Mouse (Mus musculus): Measurements from ENCODE around the gene Ppm1m. TPM values are rescaled to one million over a fixed set of nuclear protein-coding genes. Genes with fewer than 3 reads are reported as not detected.
"Not testable (repeated sequence)": the region's sequence is repeated elsewhere in the genome, so short reads cannot be mapped to it uniquely, and the experiment has no call there.

Ppm1m gene
- polyA plus RNA-seq, 1 experiment from 2014 or later: 13.4 TPM

DNA sequence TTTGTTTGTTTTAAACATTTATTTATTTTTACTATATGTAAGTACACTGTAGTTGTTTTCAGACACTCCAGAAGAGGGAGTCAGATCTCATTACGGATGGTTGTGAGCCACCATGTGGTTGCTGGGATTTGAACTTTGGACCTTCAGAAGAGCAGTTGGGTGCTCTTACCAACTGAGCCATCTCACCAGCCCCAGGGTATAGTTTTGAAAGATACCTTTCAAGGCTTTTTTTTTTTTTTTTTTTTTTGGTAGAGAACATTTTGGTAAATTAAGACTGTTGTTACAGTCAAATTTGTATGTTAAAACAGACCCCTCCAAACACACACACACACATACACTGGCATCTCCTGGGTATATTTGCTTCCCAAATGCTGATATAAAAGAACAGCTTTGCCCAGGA lies 30.5 kb downstream of the Ppm1m start:
- 94% methylated on average over 1 of the region's 1 CpGs for WGBS
- not testable (repeated sequence) for H3K4me3 ChIP-seq (replicated peaks; ENCODE audit: low read length); H3K9me3 ChIP-seq (ENCODE audit: control insufficient read depth, low read length); ATAC-seq (ENCODE audit: low FRiP score); H3K36me3 ChIP-seq (replicated peaks; ENCODE audit: control insufficient read depth, insufficient read depth); H3K27ac ChIP-seq; H3K9ac ChIP-seq; H3K27me3 ChIP-seq (ENCODE audit: control insufficient read depth, insufficient read depth, low read length); DNase-seq (ENCODE audit: low spot score); H3K4me2 ChIP-seq (replicated peaks)
- peaks cover 25% of the 10 kb centered on the region for H3K4me1 ChIP-seq (replicated peaks; ENCODE audit: control insufficient read depth, insufficient read depth, low read length)

DNA sequence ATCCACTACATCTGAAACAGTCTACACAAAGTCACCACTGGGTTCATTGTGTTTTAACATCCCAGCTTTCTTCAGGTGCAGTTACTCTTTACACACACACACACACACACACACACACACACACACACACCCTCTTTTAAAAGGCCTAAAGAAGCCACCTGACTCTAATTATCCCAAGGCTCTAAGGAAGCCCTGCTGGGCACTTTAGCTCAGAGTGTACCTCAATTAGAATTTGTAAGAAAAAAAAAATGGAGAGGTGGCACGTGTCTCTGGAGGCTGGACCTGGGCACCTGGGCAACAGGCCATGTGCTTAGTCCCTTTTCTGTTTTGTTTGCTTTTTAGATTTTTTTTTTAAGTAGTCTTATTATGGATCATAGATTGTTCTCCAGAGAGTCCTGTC lies 31.8 kb downstream of the Ppm1m start:
- no peak for DNase-seq (ENCODE audit: low spot score)
- Histone ChIP-seq H3K27me3 (ENCODE audit: control insufficient read depth, insufficient read depth, low read length) (no peaks in the 10 kb centered on the region), H3K9me3 (ENCODE audit: control insufficient read depth, low read length) (no peaks in the 10 kb centered on the region), H3K9ac (no peak overlapping the region), H3K4me3 (replicated peaks; ENCODE audit: low read length) (no peak overlapping the region), H3K4me1 (replicated peaks; ENCODE audit: control insufficient read depth, insufficient read depth, low read length) (peaks cover 12% of the 10 kb centered on the region), H3K36me3 (replicated peaks; ENCODE audit: control insufficient read depth, insufficient read depth) (no peaks in the 10 kb centered on the region), H3K4me2 (replicated peaks) (no peak overlapping the region), H3K27ac (no peak overlapping the region)
- 32% methylated on average over 1 of the region's 1 CpGs for WGBS
- ATAC-seq (ENCODE audit: low FRiP score): no peak

DNA sequence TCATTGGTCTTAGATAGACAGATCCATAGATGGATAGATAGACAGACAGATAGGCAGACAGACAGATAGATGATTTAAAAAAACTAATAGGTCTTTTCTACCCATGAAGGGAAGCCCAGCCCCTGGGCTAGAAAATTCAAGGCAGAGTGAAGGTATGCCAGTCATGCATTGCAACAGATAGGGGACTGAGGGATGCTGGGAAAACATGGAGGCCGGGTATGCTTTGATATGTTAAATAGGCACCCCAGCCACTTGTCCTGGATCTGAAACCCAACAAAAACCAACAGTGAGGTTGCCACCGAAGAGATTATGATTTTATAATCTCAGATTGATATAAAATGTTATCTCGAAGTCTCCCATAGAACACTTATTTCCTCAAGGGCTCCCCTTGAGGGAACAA lies 32.3 kb downstream of the Ppm1m start:
- H3K4me3 ChIP-seq (replicated peaks; ENCODE audit: low read length): no peak overlapping the region
- no peak overlapping the region for H3K9ac ChIP-seq
- no peaks in the 10 kb centered on the region for H3K36me3 ChIP-seq (replicated peaks; ENCODE audit: control insufficient read depth, insufficient read depth)
- 79% methylated on average over 3 of the region's 3 CpGs for WGBS
- H3K4me2 ChIP-seq (replicated peaks): no peak overlapping the region
- no peaks in the 10 kb centered on the region for H3K27me3 ChIP-seq (ENCODE audit: control insufficient read depth, insufficient read depth, low read length)
- peaks cover 7% of the 10 kb centered on the region for H3K4me1 ChIP-seq (replicated peaks; ENCODE audit: control insufficient read depth, insufficient read depth, low read length)
- no peaks in the 10 kb centered on the region for H3K9me3 ChIP-seq (ENCODE audit: control insufficient read depth, low read length)
- DNase-seq (ENCODE audit: low spot score): no peak
- no peak for ATAC-seq (ENCODE audit: low FRiP score)
- no peak overlapping the region for H3K27ac ChIP-seq

DNA sequence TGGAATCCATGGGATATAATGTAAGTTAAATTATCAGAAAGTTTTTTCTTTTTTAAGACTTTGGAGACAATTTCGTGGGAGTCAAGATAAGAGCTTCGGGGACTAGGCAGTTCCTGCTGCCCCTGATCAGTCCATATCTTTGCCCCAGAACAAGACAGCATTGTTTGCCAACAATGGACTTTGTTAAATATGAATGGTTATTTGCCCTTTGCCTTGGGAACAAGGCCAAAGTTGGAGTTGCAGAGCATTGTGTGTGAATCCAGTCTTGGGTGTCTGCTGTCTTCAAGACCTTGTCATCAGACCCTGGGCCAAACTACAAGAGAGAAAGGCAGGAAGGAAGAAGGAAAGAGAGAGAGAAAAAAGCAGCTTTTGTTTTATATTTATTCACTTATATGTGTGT lies 32.8 kb downstream of the Ppm1m start:
- no peak overlapping the region for H3K4me2 ChIP-seq (replicated peaks)
- ATAC-seq (ENCODE audit: low FRiP score) (no peak), DNase-seq (ENCODE audit: low spot score) (no peak)
- H3K36me3 ChIP-seq (replicated peaks; ENCODE audit: control insufficient read depth, insufficient read depth): no peaks in the 10 kb centered on the region
- 80% methylated on average over 2 of the region's 2 CpGs for WGBS
- no peak overlapping the region for H3K9ac ChIP-seq
- no peak overlapping the region for H3K4me3 ChIP-seq (replicated peaks; ENCODE audit: low read length)
- no peaks in the 10 kb centered on the region for H3K27me3 ChIP-seq (ENCODE audit: control insufficient read depth, insufficient read depth, low read length)
- no peak overlapping the region for H3K27ac ChIP-seq
- H3K9me3 ChIP-seq (ENCODE audit: control insufficient read depth, low read length): no peaks in the 10 kb centered on the region
- H3K4me1 ChIP-seq (replicated peaks; ENCODE audit: control insufficient read depth, insufficient read depth, low read length): peaks cover 5% of the 10 kb centered on the region; the same call in 1 of the 2 replicates

DNA sequence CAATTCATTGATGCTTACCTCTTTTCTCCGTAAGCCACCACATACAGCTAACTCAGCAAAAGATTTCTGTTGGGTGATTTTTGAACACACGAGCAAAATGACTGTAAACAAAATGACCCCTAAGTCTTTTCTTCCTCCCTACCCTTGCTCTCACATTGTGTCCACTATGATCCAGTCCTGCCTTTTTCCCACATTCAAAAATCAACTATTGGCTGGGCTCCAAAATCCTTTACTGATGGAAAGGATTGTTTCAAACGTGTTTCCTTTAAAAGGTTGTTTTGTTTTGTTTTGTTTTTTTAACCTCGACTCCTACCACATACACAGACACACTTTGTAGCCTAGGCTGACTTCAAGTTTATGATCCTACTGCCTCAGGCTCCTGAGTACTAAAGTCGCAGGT lies 39.1 kb downstream of the Ppm1m start:
- DNase-seq (ENCODE audit: low spot score): no peak
- no peaks in the 10 kb centered on the region for H3K9me3 ChIP-seq (ENCODE audit: control insufficient read depth, low read length)
- peak overlapping the region; percentile 40 for H3K4me3 ChIP-seq (replicated peaks; ENCODE audit: low read length)
- no peak for ATAC-seq (ENCODE audit: low FRiP score)
- peak overlapping the region; percentile 98 for H3K27ac ChIP-seq
- no peaks in the 10 kb centered on the region for H3K27me3 ChIP-seq (ENCODE audit: control insufficient read depth, insufficient read depth, low read length)
- peak overlapping the region; percentile 72 for H3K4me2 ChIP-seq (replicated peaks)
- peaks cover 9% of the 10 kb centered on the region; the same call in 1 of the 2 replicates for H3K4me1 ChIP-seq (replicated peaks; ENCODE audit: control insufficient read depth, insufficient read depth, low read length)
- WGBS: 53% methylated on average over 5 of the region's 5 CpGs
- H3K9ac ChIP-seq: peak overlapping the region; percentile 57
- no peaks in the 10 kb centered on the region for H3K36me3 ChIP-seq (replicated peaks; ENCODE audit: control insufficient read depth, insufficient read depth)

DNA sequence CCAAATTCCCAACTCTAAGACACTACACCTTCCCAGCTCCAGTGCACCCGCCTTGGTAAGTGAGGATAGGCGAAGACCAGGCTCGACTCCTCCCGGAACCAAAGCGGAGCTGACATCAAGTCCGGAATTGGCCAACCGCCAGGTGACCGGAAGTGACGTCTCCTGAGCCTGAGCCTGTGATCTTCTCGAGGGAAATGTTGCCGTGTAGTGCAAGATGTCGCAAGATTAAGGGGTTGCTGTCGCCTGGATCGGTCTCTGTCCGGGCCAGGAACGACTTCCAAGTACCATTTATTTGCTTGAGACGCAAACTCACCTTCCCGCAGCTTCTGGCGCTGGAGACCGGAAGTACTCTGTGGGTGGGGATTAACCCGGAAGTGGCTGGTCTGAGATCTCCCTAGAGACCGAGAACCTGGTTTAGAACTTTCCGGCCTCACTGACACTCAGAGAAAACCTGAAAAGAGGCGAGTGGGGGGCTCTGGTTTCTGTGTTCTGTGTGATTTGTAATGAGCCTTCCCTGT lies 39.7 kb downstream of the Ppm1m start:
- 3% methylated on average over 24 of the region's 24 CpGs for WGBS

DNA sequence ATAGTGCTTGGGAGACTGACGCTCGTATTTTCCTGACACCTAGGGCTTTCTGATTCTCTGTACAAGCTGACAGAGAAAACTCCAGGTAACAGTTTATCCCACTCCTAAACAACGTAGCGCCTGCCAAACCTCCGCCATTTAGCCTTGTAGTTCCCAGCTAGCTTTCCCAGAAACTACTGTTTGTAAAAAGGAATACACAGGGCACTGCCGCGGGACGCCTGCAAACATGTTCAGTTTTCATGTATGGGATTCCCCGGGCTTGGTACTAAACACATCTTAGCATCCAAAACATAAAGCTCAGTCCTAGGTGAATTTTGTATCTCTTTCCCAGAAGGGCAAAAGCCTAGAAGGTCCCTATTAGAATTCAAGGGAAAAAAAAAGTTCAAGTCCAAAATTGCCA lies 40.3 kb downstream of the Ppm1m start:
- H3K27me3 ChIP-seq (ENCODE audit: control insufficient read depth, insufficient read depth, low read length): no peaks in the 10 kb centered on the region
- ATAC-seq (ENCODE audit: low FRiP score) (no peak), DNase-seq (ENCODE audit: low spot score) (no peak)
- WGBS: 78% methylated on average over 9 of the region's 9 CpGs
- no peaks in the 10 kb centered on the region for H3K36me3 ChIP-seq (replicated peaks; ENCODE audit: control insufficient read depth, insufficient read depth)
- peaks cover 9% of the 10 kb centered on the region; the same call in 1 of the 2 replicates for H3K4me1 ChIP-seq (replicated peaks; ENCODE audit: control insufficient read depth, insufficient read depth, low read length)
- H3K4me2 ChIP-seq (replicated peaks): peak overlapping the region; percentile 72
- peak overlapping the region; percentile 57; the same call in 1 of the 2 replicates for H3K9ac ChIP-seq
- peak overlapping the region; percentile 98 for H3K27ac ChIP-seq
- no peaks in the 10 kb centered on the region for H3K9me3 ChIP-seq (ENCODE audit: control insufficient read depth, low read length)
- peak overlapping the region; percentile 40 for H3K4me3 ChIP-seq (replicated peaks; ENCODE audit: low read length)

More for the DNA sequence above, 39.7 kb downstream of the Ppm1m start:
- Histone ChIP-seq H3K9ac (peak overlapping the region; percentile 57), H3K36me3 (replicated peaks; ENCODE audit: control insufficient read depth, insufficient read depth) (no peaks in the 10 kb centered on the region), H3K4me2 (replicated peaks) (peak overlapping the region; percentile 72), H3K27ac (peak overlapping the region; percentile 98), H3K27me3 (ENCODE audit: control insufficient read depth, insufficient read depth, low read length) (no peaks in the 10 kb centered on the region), H3K4me3 (replicated peaks; ENCODE audit: low read length) (peak overlapping the region; percentile 40), H3K9me3 (ENCODE audit: control insufficient read depth, low read length) (no peaks in the 10 kb centered on the region), H3K4me1 (replicated peaks; ENCODE audit: control insufficient read depth, insufficient read depth, low read length) (peaks cover 9% of the 10 kb centered on the region; the same call in 1 of the 2 replicates)
- ATAC-seq (ENCODE audit: low FRiP score) (peak; percentile 78), DNase-seq (ENCODE audit: low spot score) (peak; percentile 98)

DNA sequence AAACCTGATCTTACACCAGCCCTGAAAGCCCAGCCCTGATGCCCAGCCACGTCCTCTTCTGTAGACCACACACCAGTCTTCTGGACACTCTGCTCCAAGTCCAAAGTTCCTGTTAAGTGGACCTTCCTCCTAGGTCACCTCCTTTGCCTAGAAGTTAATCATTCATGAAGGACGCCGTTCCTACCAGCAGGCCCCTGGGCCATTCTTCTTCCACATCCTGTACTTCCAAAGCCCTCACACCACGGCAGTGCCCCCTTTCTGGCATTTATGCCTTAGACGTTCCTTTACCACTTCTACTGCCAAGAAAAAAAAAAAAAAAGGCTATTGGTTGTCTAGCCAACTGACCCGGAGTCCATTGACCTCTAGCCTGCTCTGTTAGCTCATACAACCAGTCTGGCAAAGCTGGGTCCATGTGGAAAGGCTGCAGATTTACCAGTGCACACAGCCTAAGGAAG lies 41.5 kb downstream of the Ppm1m start, which contains the start of gene Glyctk:
Gene Glyctk, minus strand, starts transcription at position 102 of the 455 bp plus-strand sequence.
- WGBS: 81% methylated on average over 6 of the region's 6 CpGs
- Histone ChIP-seq H3K9ac (no peak within 1 kb of the TSS), H3K36me3 (replicated peaks; ENCODE audit: control insufficient read depth, insufficient read depth) (peaks cover 9% of the 10 kb centered on the region)

DNA sequence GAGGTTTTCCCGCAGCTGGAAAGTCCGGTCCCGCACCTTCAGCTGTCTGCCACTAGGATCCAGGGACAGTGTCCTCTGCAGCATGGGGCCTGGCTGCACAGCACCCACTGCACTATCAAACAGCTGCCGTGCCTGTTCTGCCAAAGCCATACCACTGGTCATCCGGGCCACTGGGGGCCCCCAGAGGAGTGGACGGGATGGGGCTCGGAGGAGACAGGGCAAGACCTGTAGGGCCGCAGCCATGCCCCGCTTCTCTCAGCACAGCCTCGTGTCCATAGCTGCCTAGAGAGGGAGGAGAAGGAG lies 42.0 kb downstream of the Ppm1m start:
- WGBS: 87% methylated on average over 10 of the region's 10 CpGs
- Histone ChIP-seq H3K4me2 (replicated peaks) (no peak overlapping the region), H3K4me3 (replicated peaks; ENCODE audit: low read length) (no peak overlapping the region), H3K27ac (no peak overlapping the region), H3K9me3 (ENCODE audit: control insufficient read depth, low read length) (no peaks in the 10 kb centered on the region), H3K9ac (no peak overlapping the region), H3K27me3 (ENCODE audit: control insufficient read depth, insufficient read depth, low read length) (no peaks in the 10 kb centered on the region), H3K4me1 (replicated peaks; ENCODE audit: control insufficient read depth, insufficient read depth, low read length) (peaks cover 9% of the 10 kb centered on the region; the same call in 1 of the 2 replicates), H3K36me3 (replicated peaks; ENCODE audit: control insufficient read depth, insufficient read depth) (peaks cover 14% of the 10 kb centered on the region)
- ATAC-seq (ENCODE audit: low FRiP score): no peak
- DNase-seq (ENCODE audit: low spot score): no peak

More for the DNA sequence above, 41.5 kb downstream of the Ppm1m start, which contains the start of gene Glyctk:
- H3K9me3 ChIP-seq (ENCODE audit: control insufficient read depth, low read length): no peaks in the 10 kb centered on the region
- H3K4me1 ChIP-seq (replicated peaks; ENCODE audit: control insufficient read depth, insufficient read depth, low read length): peaks cover 9% of the 10 kb centered on the region; the same call in 1 of the 2 replicates
- no peak for ATAC-seq (ENCODE audit: low FRiP score)
- H3K4me2 ChIP-seq (replicated peaks): no peak within 1 kb of the TSS
- H3K27me3 ChIP-seq (ENCODE audit: control insufficient read depth, insufficient read depth, low read length): no peaks in the 10 kb centered on the region
- no peak for DNase-seq (ENCODE audit: low spot score)
- H3K4me3 ChIP-seq (replicated peaks; ENCODE audit: low read length): no peak within 1 kb of the TSS
- peak within 1 kb of the TSS; percentile 11; the same call in 1 of the 2 replicates for H3K27ac ChIP-seq
